Mouse (Mus musculus): Measurements from ENCODE around the gene Pax5. TPM values are rescaled to one million over a fixed set of nuclear protein-coding genes. Genes with fewer than 3 reads are reported as not detected.

The Pax5 gene
- polyA plus RNA-seq, 1 experiment from 2014 or later = 9.0 TPM

GRCm38 (mm10) chr4:44551470-44551869 is 158.8 kb downstream of the Pax5 start:
- Histone ChIP-seq H3K27me3 (peaks cover 14% of the 10 kb centered on the region; the same call in 1 of the 2 replicates), H3K4me2 (replicated peaks) (no peak overlapping the region), H3K36me3 (no peaks in the 10 kb centered on the region), H3K4me1 (no peaks in the 10 kb centered on the region), H3K9ac (replicated peaks) (no peak overlapping the region), H3K9me3 (no peaks in the 10 kb centered on the region), H3K27ac (replicated peaks) (no peak overlapping the region), H3K4me3 (no peak overlapping the region)
- 86% methylated on average over 12 of the region's 12 CpGs for WGBS
- ATAC-seq (ENCODE audit: low FRiP score, low read depth) = no peak

GRCm38 (mm10) chr4:44549029-44549428 is 161.3 kb downstream of the Pax5 start:
- H3K27me3 ChIP-seq = peaks cover 7% of the 10 kb centered on the region; the same call in 1 of the 2 replicates
- WGBS = 88% methylated on average over 7 of the region's 7 CpGs

GRCm38 (mm10) chr4:44545669-44546068 is 164.6 kb downstream of the Pax5 start:
- no peaks in the 10 kb centered on the region for H3K4me1 ChIP-seq
- 46% methylated on average over 8 of the region's 8 CpGs for WGBS

More at GRCm38 (mm10) chr4:44549029-44549428, 161.3 kb downstream of the Pax5 start:
- Histone ChIP-seq H3K4me3 (no peak overlapping the region), H3K9me3 (no peaks in the 10 kb centered on the region), H3K9ac (replicated peaks) (no peak overlapping the region), H3K27ac (replicated peaks) (no peak overlapping the region), H3K36me3 (no peaks in the 10 kb centered on the region), H3K4me1 (no peaks in the 10 kb centered on the region), H3K4me2 (replicated peaks) (no peak overlapping the region)
- ATAC-seq (ENCODE audit: low FRiP score, low read depth) = no peak

GRCm38 (mm10) chr4:44544495-44544894 is 165.8 kb downstream of the Pax5 start:
- Histone ChIP-seq H3K4me2 (replicated peaks) (no peak overlapping the region), H3K36me3 (no peaks in the 10 kb centered on the region), H3K4me1 (no peaks in the 10 kb centered on the region), H3K4me3 (no peak overlapping the region), H3K9ac (replicated peaks) (no peak overlapping the region), H3K27ac (replicated peaks) (no peak overlapping the region), H3K9me3 (no peaks in the 10 kb centered on the region), H3K27me3 (no peaks in the 10 kb centered on the region; the same call in 1 of the 2 replicates)
- WGBS = 59% methylated on average over 1 of the region's 1 CpGs
- no peak for ATAC-seq (ENCODE audit: low FRiP score, low read depth)

More at GRCm38 (mm10) chr4:44545669-44546068, 164.6 kb downstream of the Pax5 start:
- H3K4me3 ChIP-seq = no peak overlapping the region
- no peak overlapping the region for H3K9ac ChIP-seq (replicated peaks)
- no peaks in the 10 kb centered on the region for H3K9me3 ChIP-seq
- H3K27me3 ChIP-seq = no peaks in the 10 kb centered on the region; the same call in 1 of the 2 replicates
- H3K4me2 ChIP-seq (replicated peaks) = no peak overlapping the region
- no peak for ATAC-seq (ENCODE audit: low FRiP score, low read depth)
- H3K36me3 ChIP-seq = no peaks in the 10 kb centered on the region
- no peak overlapping the region for H3K27ac ChIP-seq (replicated peaks)

GRCm38 (mm10) chr4:44543880-44544279 is 166.4 kb downstream of the Pax5 start:
- no peaks in the 10 kb centered on the region for H3K9me3 ChIP-seq

GRCm38 (mm10) chr4:44542101-44542500 is 168.2 kb downstream of the Pax5 start:
- H3K9ac ChIP-seq (replicated peaks) = no peak overlapping the region
- H3K27ac ChIP-seq (replicated peaks) = no peak overlapping the region
- no peak overlapping the region for H3K4me3 ChIP-seq
- H3K4me2 ChIP-seq (replicated peaks) = no peak overlapping the region
- H3K36me3 ChIP-seq = no peaks in the 10 kb centered on the region
- no peak for ATAC-seq (ENCODE audit: low FRiP score, low read depth)
- no peaks in the 10 kb centered on the region for H3K9me3 ChIP-seq
- no peaks in the 10 kb centered on the region; the same call in 1 of the 2 replicates for H3K27me3 ChIP-seq
- 86% methylated on average over 3 of the region's 3 CpGs for WGBS
- H3K4me1 ChIP-seq = no peaks in the 10 kb centered on the region; the same call in 1 of the 2 replicates

More at GRCm38 (mm10) chr4:44543880-44544279, 166.4 kb downstream of the Pax5 start:
- no peak overlapping the region for H3K27ac ChIP-seq (replicated peaks)
- no peak overlapping the region for H3K4me3 ChIP-seq
- H3K9ac ChIP-seq (replicated peaks) = no peak overlapping the region
- no peak for ATAC-seq (ENCODE audit: low FRiP score, low read depth)
- WGBS = 92% methylated on average over 2 of the region's 2 CpGs
- H3K27me3 ChIP-seq = no peaks in the 10 kb centered on the region; the same call in 1 of the 2 replicates
- no peaks in the 10 kb centered on the region for H3K36me3 ChIP-seq
- H3K4me2 ChIP-seq (replicated peaks) = no peak overlapping the region
- H3K4me1 ChIP-seq = no peaks in the 10 kb centered on the region; the same call in 1 of the 2 replicates

- no peaks in the 10 kb centered on the region for H3K36me3 ChIP-seq
- no peak overlapping the region for H3K27ac ChIP-seq (replicated peaks)
- no peak overlapping the region for H3K4me3 ChIP-seq
- H3K4me2 ChIP-seq (replicated peaks) = no peak overlapping the region
- peaks cover under 1% of the 10 kb centered on the region; the same call in 1 of the 2 replicates for H3K27me3 ChIP-seq
- WGBS = 54% methylated on average over 5 of the region's 5 CpGs
- no peak overlapping the region for H3K9ac ChIP-seq (replicated peaks)
- H3K4me1 ChIP-seq = peaks cover 9% of the 10 kb centered on the region; the same call in 1 of the 2 replicates
- no peaks in the 10 kb centered on the region for H3K9me3 ChIP-seq
- no peak for ATAC-seq (ENCODE audit: low FRiP score, low read depth)
Observed at GRCm38 (mm10) chr4:44538488-44538887, 171.8 kb downstream of the Pax5 start.

- no peaks in the 10 kb centered on the region for H3K9me3 ChIP-seq
- H3K27ac ChIP-seq (replicated peaks) = no peak overlapping the region
- H3K4me3 ChIP-seq = no peak overlapping the region
- no peak for ATAC-seq (ENCODE audit: low FRiP score, low read depth)
- H3K9ac ChIP-seq (replicated peaks) = no peak overlapping the region
- peaks cover 9% of the 10 kb centered on the region; the same call in 1 of the 2 replicates for H3K4me1 ChIP-seq
- H3K36me3 ChIP-seq = no peaks in the 10 kb centered on the region
- WGBS = 95% methylated on average over 4 of the region's 4 CpGs
- H3K27me3 ChIP-seq = peaks cover 8% of the 10 kb centered on the region; the same call in 1 of the 2 replicates
- H3K4me2 ChIP-seq (replicated peaks) = no peak overlapping the region
Observed at GRCm38 (mm10) chr4:44536794-44537193, 173.5 kb downstream of the Pax5 start.

GRCm38 (mm10) chr4:44535646-44536045 is 174.6 kb downstream of the Pax5 start:
- no peak overlapping the region for H3K27ac ChIP-seq (replicated peaks)
- ATAC-seq (ENCODE audit: low FRiP score, low read depth) = no peak
- H3K9me3 ChIP-seq = no peaks in the 10 kb centered on the region
- H3K27me3 ChIP-seq = peaks cover 11% of the 10 kb centered on the region; the same call in 1 of the 2 replicates
- 92% methylated on average over 4 of the region's 4 CpGs for WGBS
- no peaks in the 10 kb centered on the region for H3K36me3 ChIP-seq
- H3K9ac ChIP-seq (replicated peaks) = no peak overlapping the region
- peaks cover 9% of the 10 kb centered on the region; the same call in 1 of the 2 replicates for H3K4me1 ChIP-seq
- no peak overlapping the region for H3K4me2 ChIP-seq (replicated peaks)
- H3K4me3 ChIP-seq = no peak overlapping the region

- H3K4me3 ChIP-seq = no peak overlapping the region
- no peak overlapping the region for H3K27ac ChIP-seq (replicated peaks)
- no peaks in the 10 kb centered on the region for H3K36me3 ChIP-seq
- no peak for ATAC-seq (ENCODE audit: low FRiP score, low read depth)
- peaks cover 9% of the 10 kb centered on the region; the same call in 1 of the 2 replicates for H3K4me1 ChIP-seq
- H3K27me3 ChIP-seq = peaks cover 11% of the 10 kb centered on the region; the same call in 1 of the 2 replicates
- 80% methylated on average over 5 of the region's 5 CpGs for WGBS
- H3K9ac ChIP-seq (replicated peaks) = no peak overlapping the region
- H3K9me3 ChIP-seq = no peaks in the 10 kb centered on the region
- H3K4me2 ChIP-seq (replicated peaks) = no peak overlapping the region
Observed at GRCm38 (mm10) chr4:44533286-44533685, 177.0 kb downstream of the Pax5 start.

- no peaks in the 10 kb centered on the region for H3K9me3 ChIP-seq
- WGBS = 74% methylated on average over 5 of the region's 5 CpGs
- no peak for ATAC-seq (ENCODE audit: low FRiP score, low read depth)
- H3K4me1 ChIP-seq = peaks cover 9% of the 10 kb centered on the region; the same call in 1 of the 2 replicates
- no peak overlapping the region for H3K4me3 ChIP-seq
- H3K27ac ChIP-seq (replicated peaks) = no peak overlapping the region
- H3K27me3 ChIP-seq = peaks cover 11% of the 10 kb centered on the region; the same call in 1 of the 2 replicates
- no peak overlapping the region for H3K4me2 ChIP-seq (replicated peaks)
- no peak overlapping the region for H3K9ac ChIP-seq (replicated peaks)
- no peaks in the 10 kb centered on the region for H3K36me3 ChIP-seq
Observed at GRCm38 (mm10) chr4:44532731-44533130, 177.6 kb downstream of the Pax5 start.

- 75% methylated on average over 3 of the region's 3 CpGs for WGBS
- Histone ChIP-seq H3K4me2 (replicated peaks) (no peak overlapping the region), H3K27me3 (peaks cover 34% of the 10 kb centered on the region), H3K9ac (replicated peaks) (no peak overlapping the region), H3K9me3 (no peaks in the 10 kb centered on the region), H3K4me1 (peaks cover 10% of the 10 kb centered on the region), H3K36me3 (no peaks in the 10 kb centered on the region), H3K27ac (replicated peaks) (no peak overlapping the region), H3K4me3 (no peak overlapping the region)
- no peak for ATAC-seq (ENCODE audit: low FRiP score, low read depth)
Observed at GRCm38 (mm10) chr4:44525336-44525735, 185.0 kb downstream of the Pax5 start.
